Mouse (Mus musculus) cortical plate, adult 2 months (tissue): ENCODE data around the gene Ppargc1a. TPM values are rescaled to one million over a fixed set of nuclear protein-coding genes. Genes with fewer than 3 reads are reported as not detected.

Source experiments
- H3K27ac ChIP-seq: fragments of 200-500 bp; 2 replicates; pipeline ENCODE4 v1.5.1; 2012; ENCODE audit warnings: low read length, control low read depth, inconsistent platforms; ENCODE audit not compliant: insufficient read depth
- H3K4me1 ChIP-seq: fragments of 200-500 bp; 2 replicates; pipeline ENCODE4 v1.6.1; 2011; ENCODE audit warnings: low read length; ENCODE audit not compliant: control insufficient read depth, insufficient read depth
- H3K4me3 ChIP-seq: fragments of 200-500 bp; 2 replicates; pipeline ENCODE4 v1.5.1; 2011; ENCODE audit warnings: mild to moderate bottlenecking, low read length, control low read depth; ENCODE audit not compliant: insufficient read depth
- CTCF ChIP-seq: fragments of 200-500 bp; IDR thresholded peaks from 2 replicates; pipeline ENCODE4 v1.5.1; 2011; ENCODE audit warnings: mild to moderate bottlenecking, control low read depth, low read length; ENCODE audit not compliant: insufficient read depth; ENCODE audit errors: extremely low read depth
- POLR2A ChIP-seq: fragments of 200-500 bp; IDR thresholded peaks from 2 replicates; pipeline ENCODE4 v1.6.1; 2011; ENCODE audit warnings: mild to moderate bottlenecking, low read length, control low read depth; ENCODE audit not compliant: insufficient read depth; ENCODE audit errors: extremely low read depth
- polyA plus RNA-seq: library from polyadenylated mRNA; depleted of rRNA; stranded (reverse); fragments of >200 nt; gene quantifications from 2 replicates; pipeline ENCODE4 v1.2.3, GENCODE M21; 2012

Ppargc1a gene
- polyA plus RNA-seq, 1 experiment: 19.6 TPM

DNA sequence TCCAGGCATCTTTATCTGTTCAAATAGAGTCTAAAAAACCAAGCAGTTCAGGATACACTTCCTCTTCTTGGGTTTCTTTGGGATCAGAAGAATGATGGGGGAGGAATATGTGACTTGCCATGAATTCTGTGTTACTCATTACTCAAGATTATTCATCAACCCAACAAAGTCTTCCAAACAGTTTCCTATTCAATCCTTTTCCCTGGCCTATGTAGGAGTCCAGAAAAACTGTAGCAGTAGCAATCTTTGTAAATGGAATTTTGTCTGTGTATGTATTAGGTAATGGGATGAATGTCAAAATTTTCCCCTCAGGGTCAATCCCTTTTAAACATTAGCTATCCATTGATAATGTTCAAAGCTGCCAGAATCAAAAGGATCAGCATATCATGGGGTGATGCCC lies 121.8 kb downstream of the Ppargc1a start:
- H3K4me1 ChIP-seq: no peaks in the 10 kb centered on the region
- TF ChIP-seq CTCF: no peak
- TF ChIP-seq POLR2A: no peak
- no peak overlapping the region for H3K27ac ChIP-seq
- no peak overlapping the region for H3K4me3 ChIP-seq

DNA sequence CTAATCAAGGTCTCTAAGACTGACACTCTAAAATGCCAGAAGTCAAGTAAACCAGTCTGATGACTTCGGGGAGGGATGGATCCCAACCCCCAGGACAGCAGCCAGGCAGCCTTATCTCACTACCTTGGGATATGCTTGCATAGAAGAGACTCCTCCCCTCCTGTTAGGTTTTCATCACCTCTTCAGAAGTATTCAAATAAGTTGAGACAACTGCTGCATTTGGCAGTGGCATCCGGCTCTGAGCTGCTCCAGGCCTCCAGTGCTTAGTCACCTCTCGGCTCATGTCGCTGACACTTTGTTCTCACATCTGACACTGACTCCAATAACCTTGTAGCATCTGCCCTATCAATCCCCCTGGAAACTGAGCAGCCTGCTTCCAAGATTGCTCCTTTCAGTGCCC lies 127.8 kb downstream of the Ppargc1a start:
- no peak overlapping the region for H3K27ac ChIP-seq
- no peak overlapping the region for H3K4me3 ChIP-seq
- TF ChIP-seq POLR2A (no peak), CTCF (no peak)
- no peaks in the 10 kb centered on the region for H3K4me1 ChIP-seq

DNA sequence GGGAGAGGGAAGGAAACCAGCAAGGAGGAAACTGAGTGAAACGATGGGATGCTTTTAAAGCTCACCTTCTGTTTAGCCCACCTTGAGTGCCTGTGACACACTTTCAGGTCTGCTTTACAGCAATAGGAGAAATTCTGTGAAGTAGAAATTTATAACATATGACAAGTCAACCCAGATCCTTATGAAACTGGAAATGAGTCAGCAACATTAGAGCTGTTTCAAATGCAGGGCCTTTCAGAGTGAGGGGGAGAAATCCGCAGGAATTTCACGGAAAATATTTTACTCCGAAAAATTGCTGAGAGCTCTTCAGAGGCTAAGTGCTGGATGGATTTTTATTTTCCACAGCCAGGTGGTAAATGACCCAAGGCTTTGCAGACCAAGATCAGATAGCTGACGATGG lies 133.6 kb downstream of the Ppargc1a start:
- H3K4me1 ChIP-seq: no peaks in the 10 kb centered on the region; the same call in 1 of the 2 replicates
- TF ChIP-seq CTCF: no peak
- TF ChIP-seq POLR2A: no peak
- no peak overlapping the region for H3K27ac ChIP-seq
- H3K4me3 ChIP-seq: no peak overlapping the region

DNA sequence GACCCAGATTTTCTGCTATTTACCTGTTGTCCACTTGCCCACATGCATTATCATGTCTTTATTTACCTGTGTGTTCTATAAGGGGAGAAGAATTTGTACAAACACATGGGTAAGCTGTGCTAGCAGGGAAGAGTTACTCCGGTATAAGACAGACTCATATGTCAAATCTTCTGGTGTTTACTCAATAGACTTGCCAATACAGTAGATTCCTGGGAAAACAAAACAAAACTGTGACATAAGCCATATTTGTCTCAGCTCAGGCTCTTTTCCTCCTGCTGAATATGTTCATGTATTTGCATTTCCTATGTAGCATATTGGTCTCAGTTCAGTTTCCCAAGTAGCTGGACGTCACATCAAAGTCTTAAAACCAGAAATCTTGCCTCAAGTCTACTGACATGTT lies 135.0 kb downstream of the Ppargc1a start:
- Histone ChIP-seq H3K4me3 (no peak overlapping the region), H3K27ac (no peak overlapping the region), H3K4me1 (no peaks in the 10 kb centered on the region; the same call in 1 of the 2 replicates)
- TF ChIP-seq POLR2A (no peak), CTCF (no peak)

DNA sequence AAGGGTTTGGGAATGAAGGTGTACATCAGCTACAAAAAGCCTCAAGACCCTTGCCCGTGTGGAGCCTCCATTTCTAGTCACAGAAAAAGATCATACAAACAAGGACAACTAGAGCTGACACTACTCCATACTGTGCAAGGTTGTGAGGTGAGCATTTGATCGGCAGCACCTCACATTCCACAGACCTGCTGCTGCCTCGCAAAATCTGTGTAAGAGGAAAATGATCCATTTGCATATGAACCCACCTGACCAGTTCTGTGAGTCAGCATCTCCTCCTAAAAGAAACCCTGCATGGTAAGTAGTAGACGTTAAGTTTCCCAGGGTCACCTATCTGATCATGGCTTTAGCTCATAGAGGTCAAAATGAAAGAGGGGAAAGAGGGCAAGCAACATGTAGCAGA lies 135.5 kb downstream of the Ppargc1a start:
- Histone ChIP-seq H3K27ac (no peak overlapping the region), H3K4me3 (no peak overlapping the region), H3K4me1 (no peaks in the 10 kb centered on the region; the same call in 1 of the 2 replicates)
- no peak for TF ChIP-seq POLR2A
- no peak for TF ChIP-seq CTCF

DNA sequence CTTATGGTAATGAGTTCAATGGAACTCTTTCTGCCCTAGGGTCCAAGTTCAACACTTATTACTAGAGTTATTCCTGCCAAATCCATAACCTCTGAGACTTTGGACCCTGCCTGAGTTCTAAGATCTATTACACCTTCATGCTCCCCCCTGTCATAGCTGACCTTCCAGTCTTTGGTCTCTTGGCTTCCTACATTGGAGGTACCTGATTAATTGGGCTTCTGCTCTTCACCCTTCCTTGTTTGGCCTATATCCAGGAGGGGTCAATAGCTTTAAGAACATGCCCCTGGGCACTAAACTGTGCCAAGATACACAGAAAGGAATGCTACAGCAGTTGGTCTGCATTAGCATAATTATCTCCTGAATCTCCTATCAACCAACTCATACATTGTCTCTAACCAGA lies 141.1 kb downstream of the Ppargc1a start:
- TF ChIP-seq CTCF (no peak), POLR2A (no peak)
- no peaks in the 10 kb centered on the region for H3K4me1 ChIP-seq
- no peak overlapping the region for H3K27ac ChIP-seq
- no peak overlapping the region for H3K4me3 ChIP-seq

DNA sequence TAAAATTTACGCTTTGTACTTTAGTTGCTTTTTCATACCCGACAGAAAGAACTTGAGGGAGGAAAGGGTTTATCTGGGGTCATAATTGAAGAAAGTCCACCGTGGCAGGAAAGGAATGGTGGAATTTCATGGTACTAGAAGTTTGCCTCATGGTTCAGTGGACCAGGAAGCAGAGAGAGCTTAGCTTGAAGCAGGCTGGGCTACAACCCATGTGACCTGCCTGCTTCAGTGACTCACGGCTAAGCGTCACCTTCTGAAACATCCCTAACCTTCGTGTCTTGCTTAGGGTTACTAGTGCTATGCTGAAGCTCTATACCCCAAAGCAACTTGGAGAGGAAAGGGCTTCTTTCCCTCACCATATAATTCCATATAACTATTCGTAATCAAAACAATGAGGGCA lies 151.1 kb downstream of the Ppargc1a start:
- Histone ChIP-seq H3K4me3 (no peak overlapping the region), H3K27ac (no peak overlapping the region), H3K4me1 (peaks cover 2% of the 10 kb centered on the region; the same call in 1 of the 2 replicates)
- TF ChIP-seq POLR2A (no peak), CTCF (no peak)

DNA sequence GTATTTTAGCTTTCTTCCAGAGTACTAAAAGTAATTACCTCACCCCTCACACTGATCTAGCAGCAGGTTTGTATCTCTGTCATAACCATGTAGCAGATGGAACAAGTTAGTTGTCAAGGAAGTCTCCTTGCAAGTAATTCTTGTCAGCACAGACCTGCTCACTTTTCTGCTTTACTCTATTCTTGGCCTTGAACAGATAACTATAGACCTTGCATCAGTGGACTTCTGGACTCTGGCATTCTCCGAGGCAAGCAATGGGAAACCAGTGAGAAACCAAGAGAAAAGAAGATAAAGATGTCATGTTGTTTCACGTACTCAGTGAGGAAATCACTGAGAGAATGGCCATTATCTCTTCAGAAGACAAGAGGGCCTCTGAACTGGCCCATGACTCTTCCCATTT lies 152.1 kb downstream of the Ppargc1a start:
- H3K4me3 ChIP-seq: no peak overlapping the region
- peaks cover 2% of the 10 kb centered on the region; the same call in 1 of the 2 replicates for H3K4me1 ChIP-seq
- H3K27ac ChIP-seq: no peak overlapping the region
- TF ChIP-seq CTCF (no peak), POLR2A (no peak)

DNA sequence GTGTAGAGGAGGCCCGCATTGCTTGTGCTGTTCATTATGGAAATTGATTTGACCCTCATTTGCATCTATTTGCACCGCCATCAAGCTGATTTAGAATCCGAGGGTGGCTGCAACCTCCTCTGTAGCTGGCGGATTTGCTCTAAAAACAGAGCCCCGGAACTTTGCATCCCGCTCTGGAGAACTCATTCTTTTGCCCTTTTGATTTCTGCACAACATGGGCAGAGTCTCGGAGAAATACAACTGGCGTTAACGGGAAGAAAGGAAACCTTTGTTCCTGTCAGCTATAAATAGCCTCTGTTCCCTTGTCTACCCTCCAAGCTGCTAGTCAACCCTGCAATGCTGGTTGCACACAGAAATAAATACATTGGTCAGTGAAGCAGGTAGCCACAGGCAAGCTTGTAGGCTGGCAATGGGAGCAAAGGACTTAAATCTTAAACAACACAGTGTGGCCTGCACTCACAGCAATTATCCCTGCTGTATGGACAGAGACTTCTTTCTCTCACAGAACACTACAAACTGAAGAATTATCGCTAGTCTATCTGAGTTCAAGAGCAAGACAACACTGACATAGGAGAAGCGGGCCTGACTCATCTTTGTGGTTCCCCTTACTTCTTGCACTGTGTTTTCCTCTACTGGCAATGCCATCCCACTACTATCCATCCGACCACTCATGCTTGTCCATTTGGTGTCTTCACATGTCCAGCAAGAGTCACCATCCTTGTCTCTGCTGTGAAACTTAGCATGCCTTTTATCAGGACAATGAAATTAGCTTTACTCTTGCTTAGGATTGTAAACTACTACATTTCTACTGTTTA lies 155.0 kb downstream of the Ppargc1a start:
- Histone ChIP-seq H3K27ac (no peak overlapping the region), H3K4me3 (no peak overlapping the region), H3K4me1 (peaks cover 2% of the 10 kb centered on the region; the same call in 1 of the 2 replicates)
- TF ChIP-seq CTCF (no peak), POLR2A (no peak)

DNA sequence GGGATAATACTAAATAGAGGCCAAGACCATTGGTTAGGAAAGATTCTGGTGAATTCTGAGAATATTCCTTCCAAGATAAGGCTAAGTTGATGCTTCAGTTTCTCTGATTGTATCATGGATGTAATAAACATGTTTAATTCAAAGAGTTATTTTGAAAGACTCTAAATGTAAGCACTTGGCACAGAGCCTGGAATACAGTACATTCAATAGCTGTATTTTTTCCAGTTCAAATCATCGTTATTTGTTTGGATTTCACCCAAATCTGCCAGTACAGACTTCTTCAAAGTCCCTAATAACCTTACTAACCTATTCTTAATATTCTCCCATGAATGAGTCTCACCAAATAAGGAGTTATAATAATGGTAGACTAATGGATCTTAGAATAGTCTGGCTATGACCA lies 157.5 kb downstream of the Ppargc1a start:
- TF ChIP-seq POLR2A: no peak
- TF ChIP-seq CTCF: no peak
- H3K4me3 ChIP-seq: no peak overlapping the region
- H3K27ac ChIP-seq: no peak overlapping the region
- H3K4me1 ChIP-seq: peaks cover 2% of the 10 kb centered on the region; the same call in 1 of the 2 replicates

DNA sequence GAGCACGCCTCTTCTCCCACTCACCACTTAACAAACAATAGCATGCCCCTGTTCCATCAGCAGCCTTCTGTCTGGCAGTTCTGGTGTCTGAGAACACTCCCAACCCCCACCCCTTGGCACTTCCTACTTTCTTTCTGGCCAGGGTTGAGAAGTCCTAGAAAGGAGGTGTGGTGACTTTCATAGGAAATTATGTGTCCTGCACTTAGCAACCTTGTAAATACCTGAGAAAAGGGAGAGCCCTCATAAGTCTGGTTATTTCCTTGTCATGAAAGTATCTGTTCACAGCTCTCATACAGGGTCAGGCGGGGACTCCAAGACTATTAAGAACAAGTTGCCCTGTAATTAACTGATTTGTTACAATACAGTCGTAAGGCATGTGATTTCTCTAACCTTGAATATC lies 161.1 kb downstream of the Ppargc1a start:
- H3K27ac ChIP-seq: no peak overlapping the region
- no peaks in the 10 kb centered on the region for H3K4me1 ChIP-seq
- no peak overlapping the region for H3K4me3 ChIP-seq
- TF ChIP-seq CTCF (no peak), POLR2A (no peak)
